Mouse (Mus musculus) MEL (cell line): ENCODE measurements around the gene Sema3a. TPM values are rescaled to one million over a fixed set of nuclear protein-coding genes. Genes with fewer than 3 reads are reported as not detected.

ENCODE experiments used
- DNase-seq: peaks from one replicate; pipeline ENCODE4 v3.0.0; 2011; ENCODE audit warnings: low read depth, low spot score
- H3K27ac ChIP-seq: 2 replicates; pipeline ENCODE4 v1.5.1; 2012; ENCODE audit warnings: low read depth, mild to moderate bottlenecking, control low read depth, low read length, moderate library complexity; ENCODE audit not compliant: control insufficient read depth
- H3K27me3 ChIP-seq, 2 experiments: fragments of 150-350 bp in 1 of 2; sonication (generic) in 1 of 2; 2 replicates each; pipeline ENCODE4 v1.6.1; 2012; ENCODE audit warnings: low read length in 2 of 2, mild to moderate bottlenecking in 2 of 2, improper control_type of control experiment in 1 of 2, moderate library complexity in 1 of 2; ENCODE audit not compliant: insufficient read depth in 2 of 2, control insufficient read depth in 1 of 2
- H3K36me3 ChIP-seq, 2 experiments: 2 replicates each; pipeline ENCODE4 v1.6.1; 2012 to 2014; ENCODE audit warnings: low read length in 2 of 2, improper control_type of control experiment in 1 of 2, inconsistent platforms in 1 of 2, mild to moderate bottlenecking in 1 of 2; ENCODE audit not compliant: insufficient read depth in 2 of 2, control insufficient read depth in 1 of 2
- H3K4me1 ChIP-seq, 2 experiments: fragments of 150-350 bp in 1 of 2; sonication (generic) in 1 of 2; 2 replicates each; pipeline ENCODE4 v1.6.1; 2012; ENCODE audit warnings: low read length in 2 of 2, improper control_type of control experiment in 1 of 2, mild to moderate bottlenecking in 1 of 2; ENCODE audit not compliant: insufficient read depth in 2 of 2, control insufficient read depth in 1 of 2
- H3K4me3 ChIP-seq, 2 experiments: fragments of 150-350 bp in 1 of 2; sonication (generic) in 1 of 2; 2 replicates each; pipeline ENCODE4 v1.5.1; 2012; ENCODE audit warnings: low read depth in 2 of 2, low read length in 2 of 2, mild to moderate bottlenecking in 2 of 2, moderate library complexity in 2 of 2, control low read depth in 1 of 2, improper control_type of control experiment in 1 of 2; ENCODE audit not compliant: control insufficient read depth in 1 of 2, insufficient read depth in 1 of 2
- H3K79me2 ChIP-seq: 2 replicates; pipeline ENCODE4 v1.6.1; 2012; ENCODE audit warnings: mild to moderate bottlenecking, low read length, moderate library complexity; ENCODE audit not compliant: control insufficient read depth, poor library complexity, insufficient read depth
- H3K9ac ChIP-seq: 2 replicates; pipeline ENCODE4 v1.6.1; 2012; ENCODE audit warnings: low read depth, mild to moderate bottlenecking, control low read depth, low read length, moderate library complexity; ENCODE audit not compliant: control insufficient read depth, poor library complexity, severe bottlenecking
- H3K9me3 ChIP-seq: fragments of 150-350 bp; sonication (generic); replicated peaks from 2 replicates; pipeline ENCODE4 v1.6.1; 2012; ENCODE audit warnings: mild to moderate bottlenecking, low read length, improper control_type of control experiment, moderate library complexity; ENCODE audit not compliant: insufficient read depth
- CHD1 ChIP-seq: IDR thresholded peaks from 2 replicates; pipeline ENCODE4 v1.6.1; 2012; ENCODE audit warnings: low read depth, mild to moderate bottlenecking, inconsistent platforms, low read length, improper control_type of control experiment
- CTCF ChIP-seq, 3 experiments: IDR thresholded peaks in 2 of 3; conservative IDR thresholded peaks in 1 of 3; 2 replicates each; pipeline ENCODE4 v1.5.1; 2011 to 2012; ENCODE audit warnings: low read length in 3 of 3, low read depth in 2 of 3, mild to moderate bottlenecking in 2 of 3, improper control_type of control experiment in 1 of 3, inconsistent platforms in 1 of 3, mixed read lengths in 1 of 3, moderate library complexity in 1 of 3; ENCODE audit not compliant: control insufficient read depth in 1 of 3, insufficient read depth in 1 of 3, poor library complexity in 1 of 3, severe bottlenecking in 1 of 3
- ETS1 ChIP-seq: IDR thresholded peaks from 2 replicates; pipeline ENCODE4 v1.6.1; 2012; ENCODE audit warnings: low read depth, mild to moderate bottlenecking, inconsistent platforms, low read length, improper control_type of control experiment, moderate library complexity
- KAT2A ChIP-seq: conservative IDR thresholded peaks from 2 replicates; pipeline ENCODE4 v1.6.1; 2012; ENCODE audit warnings: low read depth, low read length, improper control_type of control experiment, inconsistent platforms
- MAX ChIP-seq: IDR thresholded peaks from 2 replicates; pipeline ENCODE4 v1.6.1; 2011; ENCODE audit warnings: low read length, improper control_type of control experiment
- MAZ ChIP-seq: IDR thresholded peaks from 2 replicates; pipeline ENCODE4 v1.6.1; 2012; ENCODE audit warnings: low read depth, mild to moderate bottlenecking, inconsistent platforms, low read length, improper control_type of control experiment
- MEF2A ChIP-seq: IDR thresholded peaks from 2 replicates; pipeline ENCODE4 v1.6.1; 2014; ENCODE audit warnings: low read depth, mild to moderate bottlenecking, inconsistent platforms, low read length, improper control_type of control experiment; ENCODE audit not compliant: poor library complexity, insufficient replicate concordance, severe bottlenecking; ENCODE audit errors: extremely low read depth
- MXI1 ChIP-seq: IDR thresholded peaks from 2 replicates; pipeline ENCODE4 v1.6.1; 2011; ENCODE audit warnings: mild to moderate bottlenecking, low read depth, low read length, improper control_type of control experiment
- NELFE ChIP-seq: IDR thresholded peaks from 2 replicates; pipeline ENCODE4 v1.6.1; 2011; ENCODE audit warnings: low read depth, low read length, improper control_type of control experiment
- POLR2A ChIP-seq, 2 experiments: IDR thresholded peaks; 2 replicates each; pipeline ENCODE4 v1.6.1; 2011 to 2012; ENCODE audit warnings: low read length in 2 of 2, mild to moderate bottlenecking in 2 of 2, control low read depth in 1 of 2, improper control_type of control experiment in 1 of 2, low read depth in 1 of 2, moderate library complexity in 1 of 2; ENCODE audit not compliant: control insufficient read depth in 1 of 2, insufficient read depth in 1 of 2, poor library complexity in 1 of 2
- POLR2AphosphoS5 ChIP-seq: IDR thresholded peaks from 2 replicates; pipeline ENCODE4 v1.6.1; 2012; ENCODE audit warnings: low read depth, borderline replicate concordance, mild to moderate bottlenecking, inconsistent platforms, low read length, moderate library complexity, mixed read lengths
- RCOR1 ChIP-seq: IDR thresholded peaks from 2 replicates; pipeline ENCODE4 v1.6.1; 2012; ENCODE audit warnings: low read depth, mild to moderate bottlenecking, inconsistent platforms, low read length, improper control_type of control experiment
- UBTF ChIP-seq: IDR thresholded peaks from 2 replicates; pipeline ENCODE4 v1.6.1; 2012; ENCODE audit warnings: low read depth, mild to moderate bottlenecking, inconsistent platforms, low read length, improper control_type of control experiment, moderate library complexity, borderline replicate concordance; ENCODE audit not compliant: insufficient read depth
- USF1 ChIP-seq: IDR thresholded peaks from 2 replicates; pipeline ENCODE4 v1.6.1; 2014; ENCODE audit warnings: low read depth, mild to moderate bottlenecking, inconsistent platforms, low read length, improper control_type of control experiment, moderate library complexity
- USF2 ChIP-seq, 2 experiments: IDR thresholded peaks; 2 replicates each; pipeline ENCODE4 v1.6.1; 2011 to 2012; ENCODE audit warnings: improper control_type of control experiment in 2 of 2, low read length in 2 of 2, borderline replicate concordance in 1 of 2, inconsistent platforms in 1 of 2, low read depth in 1 of 2, mild to moderate bottlenecking in 1 of 2; ENCODE audit not compliant: insufficient read depth in 1 of 2
- ZC3H11A ChIP-seq: IDR thresholded peaks from 2 replicates; pipeline ENCODE4 v1.6.1; 2012; ENCODE audit warnings: low read depth, mild to moderate bottlenecking, inconsistent platforms, low read length, improper control_type of control experiment
- ZKSCAN1 ChIP-seq: IDR thresholded peaks from 2 replicates; pipeline ENCODE4 v1.6.1; 2012; ENCODE audit warnings: low read depth, mild to moderate bottlenecking, inconsistent platforms, low read length, improper control_type of control experiment, moderate library complexity
- ZMIZ1 ChIP-seq: IDR thresholded peaks from 2 replicates; pipeline ENCODE4 v1.6.1; 2012; ENCODE audit warnings: low read depth, mild to moderate bottlenecking, inconsistent platforms, low read length, improper control_type of control experiment, moderate library complexity
- polyA plus RNA-seq, 2 experiments: library from polyadenylated mRNA; stranded (reverse) in 1 of 2; unstranded in 1 of 2; fragments of >175 nt in 1 of 2; fragments of >200 nt in 1 of 2; gene quantifications; 2 replicates each; pipeline versions ENCODE4 v1.2.1 to v1.2.4; 2012; ENCODE audit warnings: low replicate concordance in 2 of 2, low read depth in 1 of 2; ENCODE audit not compliant: insufficient read length in 2 of 2, insufficient read depth in 1 of 2, missing spikeins in 1 of 2
- total RNA-seq: library from RNA; depleted of rRNA; stranded (reverse); fragments of 300-350 nt; gene quantifications from 2 replicates; pipeline ENCODE4 v1.2.3, GENCODE M21; 2012

Gene Sema3a
- total and polyA plus RNA-seq, 3 experiments = not detected

DNA sequence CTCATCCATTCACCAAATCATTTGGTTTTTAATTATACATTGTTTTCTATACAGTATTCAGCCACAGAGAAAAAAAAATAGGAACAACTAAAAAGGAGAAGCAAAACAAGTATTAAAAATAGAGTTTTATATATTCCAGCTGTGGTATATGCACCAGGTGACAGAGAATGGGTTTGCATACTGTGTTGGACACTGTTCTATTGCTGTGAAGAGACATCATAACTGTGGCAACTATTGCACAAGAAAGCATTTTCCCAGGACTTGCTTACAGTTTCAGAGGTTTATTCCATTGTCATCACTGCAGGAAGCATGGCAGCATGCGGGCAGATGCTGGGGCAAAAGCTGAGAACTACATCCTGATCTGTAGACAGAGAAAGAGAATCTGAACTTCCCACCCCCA, 425.7 kb downstream of the Sema3a start:
- TF ChIP-seq MAX = no peak
- no peak for TF ChIP-seq ZMIZ1
- TF ChIP-seq, all 39 proteins: peak for 0
- Histone ChIP-seq H3K27me3 (no peaks in the 10 kb centered on the region), H3K4me1 (no peaks in the 10 kb centered on the region; a peak in 1 of 4 replicates), H3K79me2 (no peaks in the 10 kb centered on the region), H3K9me3 (no peaks in the 10 kb centered on the region), H3K9ac (no peak overlapping the region), H3K4me3 (no peak overlapping the region), H3K27ac (no peak overlapping the region), H3K36me3 (peaks cover 0 to 3% of the 10 kb centered on the region in 2 experiments; a peak in 2 of 4 replicates)
- no peak for DNase-seq

DNA sequence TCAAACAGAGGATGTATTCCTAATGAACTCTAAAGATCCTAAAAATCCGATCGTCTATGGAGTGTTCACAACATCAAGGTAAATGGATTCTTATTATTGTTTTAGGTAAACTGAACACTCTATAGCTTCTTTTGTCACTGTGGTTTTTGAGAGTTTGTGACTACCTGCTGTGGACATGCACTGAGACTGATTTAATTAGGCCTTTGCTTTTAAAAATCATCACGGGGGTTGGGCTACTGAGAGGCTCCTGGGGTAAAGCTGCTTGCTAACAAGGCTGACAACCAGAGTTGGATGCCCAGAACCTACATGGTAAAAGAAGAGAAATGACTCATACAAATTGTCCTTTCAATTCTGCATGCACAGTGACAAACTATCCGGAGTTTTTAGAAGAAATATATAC, 432.0 kb downstream of the Sema3a start:
- Histone ChIP-seq H3K4me1 (no peaks in the 10 kb centered on the region), H3K9me3 (no peaks in the 10 kb centered on the region), H3K27ac (no peak overlapping the region), H3K9ac (no peak overlapping the region), H3K4me3 (no peak overlapping the region), H3K79me2 (no peaks in the 10 kb centered on the region), H3K27me3 (no peaks in the 10 kb centered on the region), H3K36me3 (no peaks in the 10 kb centered on the region)
- DNase-seq = no peak
- TF ChIP-seq CTCF (IDR thresholded peaks at IDR 0.05 in 2 of 3, conservative IDR thresholded peaks at IDR 0.05 in 1 of 3; ENCODE audit: control insufficient read depth in 1 of 3, insufficient read depth in 1 of 3, low read depth in 2 of 3, low read length in 3 of 3, poor library complexity in 1 of 3, severe bottlenecking in 1 of 3) (no peak), MAZ (no peak), USF2 (IDR thresholded peaks at IDR 0.05; ENCODE audit: borderline replicate concordance in 1 of 2, insufficient read depth in 1 of 2, low read depth in 1 of 2, low read length in 2 of 2) (no peak), POLR2A (IDR thresholded peaks at IDR 0.05; ENCODE audit: control insufficient read depth in 1 of 2, insufficient read depth in 1 of 2, low read depth in 1 of 2, low read length in 2 of 2, poor library complexity in 1 of 2) (no peak), KAT2A (no peak), CHD1 (no peak), MXI1 (no peak), ZC3H11A (no peak), USF1 (no peak), RCOR1 (no peak), UBTF (no peak), POLR2AphosphoS5 (no peak), ETS1 (no peak), MEF2A (no peak), NELFE (no peak), ZKSCAN1 (no peak)
